8 mouse cellular contexts compared by ENCODE assay signal in genomic region chr19:46762291-46762991, GRCm38 (mm10). TPM values are rescaled to one million over a fixed set of nuclear protein-coding genes. Genes with fewer than 3 reads are reported as not detected.
DNase-seq lines count a peak whose midpoint lies in the region; ATAC-seq and TF ChIP-seq lines count a peak whose summit lies in the region.

No protein-coding gene starts in this region.

- H3K27me3 ChIP-seq in heart, adult 2 months (ENCODE audit: control insufficient read depth, insufficient read depth, low read length): no peaks in the 10 kb centered on the region
- H3K27me3 ChIP-seq in kidney, embryonic 14.5 days (ENCODE audit: control insufficient read depth, insufficient read depth, low read length): peaks cover 13% of the 10 kb centered on the region
- H3K27me3 ChIP-seq in liver, adult 2 months (ENCODE audit: control insufficient read depth, insufficient read depth, low read length): no peaks in the 10 kb centered on the region
- H3K27me3 ChIP-seq in neural tube, embryonic 13.5 days: peaks cover 18% of the 10 kb centered on the region

- peaks cover 7% of the 10 kb centered on the region; the same call in 1 of the 2 replicates for H3K4me1 ChIP-seq in lung, adult 2 months (ENCODE audit: control insufficient read depth, insufficient read depth, low read length)
- H3K4me1 ChIP-seq in heart, adult 2 months (ENCODE audit: control insufficient read depth, insufficient read depth, low read length): peaks cover 6% of the 10 kb centered on the region
- peaks cover 15% of the 10 kb centered on the region; the same call in 1 of the 2 replicates for H3K4me1 ChIP-seq in kidney, embryonic 14.5 days (ENCODE audit: control insufficient read depth, insufficient read depth, low read length)
- H3K4me1 ChIP-seq in liver, adult 2 months (ENCODE audit: control insufficient read depth, insufficient read depth, low read length): peaks cover 7% of the 10 kb centered on the region; the same call in 1 of the 2 replicates
- peaks cover 45% of the 10 kb centered on the region for H3K4me1 ChIP-seq in neural tube, embryonic 13.5 days (replicated peaks)

- peak; percentile 26; the same call in 1 of the 2 replicates for TF ChIP-seq POLR2A in lung, adult 2 months (IDR thresholded peaks at IDR 0.05; ENCODE audit: borderline replicate concordance, extremely low read depth, low read depth, low read length)
- TF ChIP-seq POLR2A in heart, adult 2 months (IDR thresholded peaks at IDR 0.05; ENCODE audit: insufficient read depth, low read depth, low read length): no peak
- TF ChIP-seq POLR2A in liver, adult 2 months (IDR thresholded peaks at IDR 0.05; ENCODE audit: extremely low read depth, insufficient read depth, low read length): no peak

- peak overlapping the region; percentile 95 for H3K4me2 ChIP-seq in kidney, embryonic 14.5 days (replicated peaks; ENCODE audit: low read depth, low read length)
- peak overlapping the region; percentile 97 for H3K4me2 ChIP-seq in neural tube, embryonic 13.5 days

- peak overlapping the region; percentile 93 for H3K4me3 ChIP-seq in lung, adult 2 months (replicated peaks; ENCODE audit: extremely low read depth, low read depth, low read length)
- peak overlapping the region; percentile 72 for H3K4me3 ChIP-seq in heart, adult 2 months
- peak overlapping the region; percentile 85 for H3K4me3 ChIP-seq in kidney, embryonic 14.5 days (ENCODE audit: low read length)
- peak overlapping the region; percentile 85 for H3K4me3 ChIP-seq in liver, adult 2 months (ENCODE audit: insufficient read depth, low read depth, low read length)
- H3K4me3 ChIP-seq in neural tube, embryonic 13.5 days: peak overlapping the region; percentile 78

- H3K9me3 ChIP-seq in kidney, embryonic 14.5 days (ENCODE audit: control insufficient read depth, low read length): no peaks in the 10 kb centered on the region
- H3K9me3 ChIP-seq in neural tube, embryonic 13.5 days: no peaks in the 10 kb centered on the region

- no peak for ATAC-seq in kidney, embryonic 14.5 days (ENCODE audit: low FRiP score, low TSS enrichment)
- ATAC-seq in neural tube, embryonic 13.5 days (ENCODE audit: low read depth): no peak

- WGBS in lung, adult 2 months: 1% methylated on average over 50 of the region's 50 CpGs
- under 1% methylated on average over 50 of the region's 50 CpGs for WGBS in heart, adult 2 months
- 1% methylated on average over 50 of the region's 50 CpGs for WGBS in kidney, embryonic 14.5 days
- WGBS in liver, adult 2 months: 2% methylated on average over 50 of the region's 50 CpGs
- WGBS in neural tube, embryonic 13.5 days: under 1% methylated on average over 50 of the region's 50 CpGs

- no peaks in the 10 kb centered on the region for H3K36me3 ChIP-seq in heart, adult 2 months (ENCODE audit: control insufficient read depth, insufficient read depth, low read length)
- H3K36me3 ChIP-seq in kidney, embryonic 14.5 days (ENCODE audit: control insufficient read depth, insufficient read depth, low read length): no peaks in the 10 kb centered on the region
- no peaks in the 10 kb centered on the region for H3K36me3 ChIP-seq in liver, adult 2 months (ENCODE audit: control insufficient read depth, insufficient read depth, low read length)
- H3K36me3 ChIP-seq in neural tube, embryonic 13.5 days: no peaks in the 10 kb centered on the region

- peak; percentile 34 for DNase-seq in lung, adult 2 months
- DNase-seq in lung, postnatal 10 days: no peak
- peak; percentile 68 to 71 for DNase-seq in cerebellum, postnatal 25 days
- DNase-seq in heart, adult 2 months: peak; percentile 36 to 52
- DNase-seq in liver, adult 2 months (ENCODE audit: extremely low read depth, low read depth, low spot score): no peak
- DNase-seq in thymus, postnatal 0 days (ENCODE audit: low spot score): peak; percentile 17

- TF ChIP-seq CTCF in lung, adult 2 months (IDR thresholded peaks at IDR 0.05; ENCODE audit: insufficient read depth, low read length): no peak
- TF ChIP-seq CTCF in heart, adult 2 months (IDR thresholded peaks at IDR 0.05): no peak
- TF ChIP-seq CTCF in liver, adult 2 months (IDR thresholded peaks at IDR 0.05; ENCODE audit: low read depth, low read length): no peak

- peak overlapping the region; percentile 78; the same call in 1 of the 2 replicates for H3K27ac ChIP-seq in heart, adult 2 months
- H3K27ac ChIP-seq in kidney, embryonic 14.5 days (ENCODE audit: low read depth, low read length): no peak overlapping the region
- no peak overlapping the region for H3K27ac ChIP-seq in liver, adult 2 months (replicated peaks; ENCODE audit: insufficient read depth, low read depth, low read length)
- peak overlapping the region; percentile 94 for H3K27ac ChIP-seq in neural tube, embryonic 13.5 days (replicated peaks)

- no peak for TF ChIP-seq EP300 in heart, adult 2 months (IDR thresholded peaks at IDR 0.05; ENCODE audit: insufficient read depth, low read depth, low read length)

- H3K79me2 ChIP-seq in heart, adult 2 months (replicated peaks; ENCODE audit: control insufficient read depth, insufficient read depth, low read length): no peaks in the 10 kb centered on the region
- H3K79me2 ChIP-seq in liver, adult 2 months (ENCODE audit: control insufficient read depth, insufficient read depth, low read length): peaks cover 4% of the 10 kb centered on the region; the same call in 1 of the 2 replicates

- peak overlapping the region; percentile 82 for H3K9ac ChIP-seq in heart, adult 2 months (ENCODE audit: low read depth, low read length)
- H3K9ac ChIP-seq in kidney, embryonic 14.5 days (ENCODE audit: low read depth, low read length): peak overlapping the region; percentile 79
- H3K9ac ChIP-seq in liver, adult 2 months (ENCODE audit: low read depth, low read length): peak overlapping the region; percentile 85
- peak overlapping the region; percentile 82 for H3K9ac ChIP-seq in neural tube, embryonic 13.5 days

- intact Hi-C loops in heart, adult 2 months (cut with DNase I): no loop called here

RNA-seq across cellular contexts. Expression of gene Cnnm2, which starts 1.0 kb away (rescaled TPM):
- 12.2 and 13.6 TPM in 2 replicates for polyA plus RNA-seq in lung, adult 2 months (2012; rRNA removed)
- total RNA-seq in heart, adult 2 months (2021): 1 to 10 TPM; 6.7 to 7.3 TPM
- polyA plus RNA-seq in heart, adult 2 months (2012; rRNA removed): 5.4 and 5.6 TPM in 2 replicates
- 3.7 and 6.8 TPM in 2 replicates for polyA plus RNA-seq in kidney, embryonic 14.5 days (2014; fragmentation: Nextera tagmentation; extraction: Ambion mirVana)
- 4.4 and 5.3 TPM in 2 replicates for total RNA-seq in liver, adult 2 months (2014; rRNA removed)
- polyA plus RNA-seq in liver, adult 2 months (2012; rRNA removed): 6.3 and 7.1 TPM in 2 replicates
- 7.3 and 7.4 TPM in 2 replicates for polyA plus RNA-seq in neural tube, embryonic 13.5 days (2015; fragmentation: Nextera tagmentation; extraction: Ambion mirVana)
- polyA plus RNA-seq in thymus, postnatal 0 days (2015; fragmentation: Nextera tagmentation; extraction: Ambion mirVana): 1.7 and 1.8 TPM in 2 replicates

RNA-seq across cellular contexts. Expression of gene As3mt, which starts 55.2 kb away (rescaled TPM):
- polyA plus RNA-seq in lung, adult 2 months (2012; rRNA removed): 8.0 and 14.9 TPM in 2 replicates
- 10 to 100 TPM; 86.2 to 99.2 TPM for total RNA-seq in heart, adult 2 months (2021)
- 33.2 and 63.7 TPM in 2 replicates for polyA plus RNA-seq in heart, adult 2 months (2012; rRNA removed)
- 32.1 and 39.0 TPM in 2 replicates for polyA plus RNA-seq in kidney, embryonic 14.5 days (2014; fragmentation: Nextera tagmentation; extraction: Ambion mirVana)
- 57.8 and 67.9 TPM in 2 replicates for total RNA-seq in liver, adult 2 months (2014; rRNA removed)
- polyA plus RNA-seq in liver, adult 2 months (2012; rRNA removed): 19.3 and 29.3 TPM in 2 replicates
- polyA plus RNA-seq in neural tube, embryonic 13.5 days (2015; fragmentation: Nextera tagmentation; extraction: Ambion mirVana): 42.3 TPM in 2 replicates
- polyA plus RNA-seq in thymus, postnatal 0 days (2015; fragmentation: Nextera tagmentation; extraction: Ambion mirVana): 30.7 and 31.8 TPM in 2 replicates

Comparison
In these comparisons a context has a peak if more than half of its experiments do, and no peak if none do; other contexts are left out.
1. DNase-seq: peak in lung, adult 2 months (single experiment), cerebellum, postnatal 25 days (2 of 2), heart, adult 2 months (2 of 2) and thymus, postnatal 0 days (single experiment); none in lung, postnatal 10 days (single experiment) and liver, adult 2 months (single experiment).
2. H3K27ac ChIP-seq: peak in heart, adult 2 months (single experiment) and neural tube, embryonic 13.5 days (single experiment); none in kidney, embryonic 14.5 days (single experiment) and liver, adult 2 months (single experiment).
3. Peak in every context shown above with its lines, with median percentiles within 50 percentile points of each other: H3K4me3 ChIP-seq and H3K9ac ChIP-seq.